Mouse (Mus musculus) right cerebral cortex, postnatal 25 days (tissue): ENCODE measurements around the gene Krt18.
A peak's percentile ranks its signal among the peaks of the same experiment; 100 is the strongest.
"Not testable (repeated sequence)": the region's sequence is repeated elsewhere in the genome, so short reads cannot be mapped to it uniquely, and the experiment has no call there.

Source experiments
- DNase-seq: peaks from one replicate; pipeline ENCODE4 v3.0.0; 2022

Gene Krt18

GRCm38 (mm10) chr15:102070476-102071467 is 42.8 kb downstream of the Krt18 start:
- DNase-seq: no peak

GRCm38 (mm10) chr15:102072963-102073558 is 45.1 kb downstream of the Krt18 start:
- no peak for DNase-seq

GRCm38 (mm10) chr15:102073559-102074069 is 45.6 kb downstream of the Krt18 start, which contains the start of gene Eif4b:
TSS of gene Eif4b (plus strand) at chr15:102073773.
- peak; percentile 99 for DNase-seq

- DNase-seq: peak; percentile 65
Observed at GRCm38 (mm10) chr15:102074070-102074731, 46.2 kb downstream of the Krt18 start.

GRCm38 (mm10) chr15:102074876-102075585 is 47.1 kb downstream of the Krt18 start:
- no peak for DNase-seq

GRCm38 (mm10) chr15:102077111-102077677 is 49.2 kb downstream of the Krt18 start:
- no peak for DNase-seq

GRCm38 (mm10) chr15:102079221-102079620 is 51.2 kb downstream of the Krt18 start:
- no peak for DNase-seq

- DNase-seq: not testable (repeated sequence)
Observed at GRCm38 (mm10) chr15:102079924-102080323, 51.9 kb downstream of the Krt18 start.

- DNase-seq: no peak
Observed at GRCm38 (mm10) chr15:102080429-102080828, 52.4 kb downstream of the Krt18 start.
